Comparison of ENCODE assay signal across 8 mouse cellular contexts in genomic region chr5:31602377-31602776, GRCm38 (mm10). TPM values are rescaled to one million over a fixed set of nuclear protein-coding genes. Genes with fewer than 3 reads are reported as not detected.
A peak's percentile ranks its signal among the peaks of the same experiment; 100 is the strongest.
DNase-seq lines count a peak whose midpoint lies in the region; ATAC-seq and TF ChIP-seq lines count a peak whose summit lies in the region.

No protein-coding gene starts in this region.

- peak; percentile 97 for ATAC-seq in monocyte, adult 5-6 weeks (replicated peaks; ENCODE audit: insufficient number of reproducible peaks, low FRiP score, low TSS enrichment, poor library complexity, severe bottlenecking)
- ATAC-seq in midbrain, embryonic 15.5 days (replicated peaks): no peak

- H3K27me3 ChIP-seq in midbrain, embryonic 15.5 days (replicated peaks): no peaks in the 10 kb centered on the region

- TF ChIP-seq CTCF in left cerebral cortex, adult 2 months (IDR thresholded peaks at IDR 0.05): no peak

- 100% methylated on average over 1 of the region's 1 CpGs for WGBS in midbrain, embryonic 15.5 days

- DNase-seq in kidney, adult 11 months: peak; percentile 30
- no peak for DNase-seq in kidney, adult 9 months
- peak; percentile 87 for DNase-seq in adrenal gland, postnatal 14 days
- peak; percentile 87 to 92 for DNase-seq in heart, adult 9 months (ENCODE audit: low spot score in 2 of 2)
- DNase-seq in left cerebral cortex, adult 2 months (ENCODE audit: extremely low spot score in 1 of 2, low spot score in 2 of 2): peak in 1 of 2 experiments; percentile 44
- DNase-seq in thymus, postnatal 14 days: peak; percentile 78

- no peaks in the 10 kb centered on the region for H3K9me3 ChIP-seq in midbrain, embryonic 15.5 days

- H3K4me3 ChIP-seq in left cerebral cortex, adult 2 months: no peak overlapping the region
- H3K4me3 ChIP-seq in midbrain, embryonic 15.5 days: no peak overlapping the region

- no peaks in the 10 kb centered on the region for H3K36me3 ChIP-seq in midbrain, embryonic 15.5 days (replicated peaks)

- intact Hi-C loops in left cerebral cortex, adult 2 months (cut with DNase I): no loop called here

- H3K9ac ChIP-seq in midbrain, embryonic 15.5 days: no peak overlapping the region

- H3K4me1 ChIP-seq in midbrain, embryonic 15.5 days: peaks cover 2% of the 10 kb centered on the region; the same call in 1 of the 2 replicates

- no peak overlapping the region for H3K4me2 ChIP-seq in midbrain, embryonic 15.5 days

- peak overlapping the region; percentile 61; the same call in 1 of the 2 replicates for H3K27ac ChIP-seq in left cerebral cortex, adult 2 months
- no peak overlapping the region for H3K27ac ChIP-seq in midbrain, embryonic 15.5 days

RNA-seq across cellular contexts. Expression of gene Mrpl33, which starts 5.6 kb away (rescaled TPM):
- total RNA-seq in adrenal gland, postnatal 14 days (2021): 300 and 306 TPM in 2 replicates
- 10 to 100 TPM; 75.2 to 86.7 TPM for total RNA-seq in left cerebral cortex, adult 2 months (2021)
- 184 to 237 TPM (median 196 TPM) in 3 replicates for total RNA-seq in monocyte, adult 5-6 weeks (2017)
- polyA plus RNA-seq in midbrain, embryonic 15.5 days (2015; fragmentation: Nextera tagmentation; extraction: Ambion mirVana): 176 and 183 TPM in 2 replicates
